29 mouse cellular contexts compared by ENCODE assay signal in genomic region chr16:33889000-33889607, GRCm38 (mm10). TPM values are rescaled to one million over a fixed set of nuclear protein-coding genes. Genes with fewer than 3 reads are reported as not detected.
DNase-seq lines count a peak whose midpoint lies in the region; ATAC-seq and TF ChIP-seq lines count a peak whose summit lies in the region.
"Had no signal": no experiment of that assay in that cellular context is flagged by ENCODE, and none has a peak within 500 bp of the region (broad histone marks: within the 10 kb centered on the region; RNA-seq: fewer than 3 reads in every experiment).

No protein-coding gene starts in this region.

- no peaks in the 10 kb centered on the region for H3K9me3 ChIP-seq in heart, embryonic 10.5 days
- H3K9me3 ChIP-seq in midbrain, embryonic 11.5 days (ENCODE audit: control insufficient read depth, low read length) = no peaks in the 10 kb centered on the region
- H3K9me3 ChIP-seq in midbrain, postnatal 0 days (ENCODE audit: low read length) = no peaks in the 10 kb centered on the region
- H3K9me3 ChIP-seq in embryonic facial prominence, embryonic 13.5 days = no peaks in the 10 kb centered on the region
- H3K9me3 ChIP-seq: forebrain, embryonic 12.5 days; G1E; heart, embryonic 12.5 days; intestine, embryonic 15.5 days; limb, embryonic 12.5 days; liver, embryonic 15.5 days; midbrain, embryonic 10.5 days; neural tube, embryonic 15.5 days had no signal

- no peak for TF ChIP-seq POLR2A in myocyte (IDR thresholded peaks at IDR 0.05; ENCODE audit: insufficient read length, low read depth)

- peaks cover 51% of the 10 kb centered on the region for H3K4me1 ChIP-seq in heart, embryonic 10.5 days
- 0 out of 2 replicates have a peak, but pooled peaks cover 2% of the 10 kb centered on the region for H3K4me1 ChIP-seq in midbrain, embryonic 11.5 days (ENCODE audit: control insufficient read depth, insufficient read depth, low read length)
- H3K4me1 ChIP-seq in midbrain, postnatal 0 days (ENCODE audit: insufficient read depth, low read length) = peaks cover under 1% of the 10 kb centered on the region; the same call in 1 of the 2 replicates
- H3K4me1 ChIP-seq in embryonic facial prominence, embryonic 13.5 days = peaks cover 88% of the 10 kb centered on the region

- 0 out of 2 replicates have a peak, but pooled peaks cover 3% of the 10 kb centered on the region for H3K36me3 ChIP-seq in heart, embryonic 10.5 days
- no peaks in the 10 kb centered on the region for H3K36me3 ChIP-seq in midbrain, embryonic 11.5 days (ENCODE audit: control insufficient read depth, insufficient read depth, low read length)
- no peaks in the 10 kb centered on the region for H3K36me3 ChIP-seq in midbrain, postnatal 0 days (ENCODE audit: insufficient read depth, low read length)
- peaks cover 4% of the 10 kb centered on the region for H3K36me3 ChIP-seq in embryonic facial prominence, embryonic 13.5 days
- H3K36me3 ChIP-seq in myocyte (ENCODE audit: control insufficient read depth, insufficient read depth) = no peaks in the 10 kb centered on the region
- H3K36me3 ChIP-seq: forebrain, embryonic 12.5 days; G1E; intestine, embryonic 15.5 days; liver, embryonic 15.5 days; midbrain, embryonic 10.5 days; neural tube, embryonic 15.5 days had no signal

- WGBS in heart, embryonic 10.5 days = 74% methylated on average over 13 of the region's 13 CpGs
- 84% methylated on average over 13 of the region's 13 CpGs for WGBS in midbrain, embryonic 11.5 days
- WGBS in midbrain, postnatal 0 days = 81% methylated on average over 13 of the region's 13 CpGs
- WGBS in embryonic facial prominence, embryonic 13.5 days = 50% methylated on average over 13 of the region's 13 CpGs

- peak overlapping the region; percentile 47; the same call in 1 of the 2 replicates for H3K27ac ChIP-seq in heart, embryonic 10.5 days
- no peak overlapping the region for H3K27ac ChIP-seq in midbrain, embryonic 11.5 days (ENCODE audit: low read depth, low read length)
- H3K27ac ChIP-seq in midbrain, postnatal 0 days (ENCODE audit: low read depth, low read length) = no peak overlapping the region
- H3K27ac ChIP-seq in embryonic facial prominence, embryonic 13.5 days = peak overlapping the region; percentile 24
- H3K27ac ChIP-seq: forebrain, embryonic 12.5 days; hindbrain, postnatal 0 days; intestine, embryonic 15.5 days; limb, embryonic 12.5 days; liver, embryonic 15.5 days; midbrain, embryonic 10.5 days; neural tube, embryonic 15.5 days had no signal

- H3K27me3 ChIP-seq in heart, embryonic 10.5 days (ENCODE audit: insufficient read depth, poor library complexity, severe bottlenecking) = no peaks in the 10 kb centered on the region
- H3K27me3 ChIP-seq in midbrain, embryonic 11.5 days (ENCODE audit: control insufficient read depth, insufficient read depth, low read length) = no peaks in the 10 kb centered on the region
- no peaks in the 10 kb centered on the region for H3K27me3 ChIP-seq in midbrain, postnatal 0 days (ENCODE audit: insufficient read depth, low read length)
- no peaks in the 10 kb centered on the region for H3K27me3 ChIP-seq in embryonic facial prominence, embryonic 13.5 days
- H3K27me3 ChIP-seq in myocyte (ENCODE audit: control insufficient read depth, insufficient read depth, insufficient read length) = no peaks in the 10 kb centered on the region
- H3K27me3 ChIP-seq: forebrain, embryonic 12.5 days; heart, embryonic 12.5 days; intestine, embryonic 15.5 days; limb, embryonic 12.5 days; liver, embryonic 15.5 days; neural tube, embryonic 15.5 days had no signal

- no peak overlapping the region for H3ac ChIP-seq in myocyte (ENCODE audit: control insufficient read depth, insufficient read length)

- no peak for ATAC-seq in midbrain, embryonic 11.5 days (ENCODE audit: low FRiP score)
- ATAC-seq in midbrain, postnatal 0 days (ENCODE audit: low FRiP score) = no peak
- no peak for ATAC-seq in embryonic facial prominence, embryonic 13.5 days (ENCODE audit: insufficient number of reproducible peaks, insufficient read depth, low FRiP score, low TSS enrichment, low read depth)
- ATAC-seq: hindbrain, postnatal 0 days; intestine, embryonic 15.5 days; midbrain, embryonic 16.5 days had no signal

- DNase-seq in heart, embryonic 10.5 days (ENCODE audit: low spot score) = no peak
- no peak for DNase-seq in heart, postnatal 4 days
- peak; percentile 44 for DNase-seq in midbrain, embryonic 11.5 days (ENCODE audit: low spot score, missing footprints)
- DNase-seq in midbrain, postnatal 0 days (ENCODE audit: low spot score) = no peak
- no peak for DNase-seq in cerebellum, adult 11-12 months
- no peak for DNase-seq in neural tube, embryonic 10.5 days (ENCODE audit: extremely low spot score, low spot score)
- DNase-seq: adrenal gland, postnatal 25 days; cerebellum, adult 18-20 months; cerebellum, postnatal 10 days; gastrocnemius, postnatal 25 days; heart, adult 11 months; kidney, postnatal 4 days; lung, embryonic 14.5 days; lung, postnatal 14 days; retina, postnatal 1 day; right cerebral cortex, postnatal 14 days had no signal

- no peak overlapping the region for H3K4me2 ChIP-seq in midbrain, embryonic 11.5 days
- no peak overlapping the region for H3K4me2 ChIP-seq in midbrain, postnatal 0 days (ENCODE audit: low read depth, low read length, poor library complexity, severe bottlenecking)
- no peak overlapping the region for H3K4me2 ChIP-seq in embryonic facial prominence, embryonic 13.5 days
- peak overlapping the region; percentile 59 for H3K4me2 ChIP-seq in myocyte (ENCODE audit: low read depth)
- H3K4me2 ChIP-seq: forebrain, embryonic 12.5 days; heart, embryonic 12.5 days; intestine, embryonic 15.5 days; limb, embryonic 12.5 days; liver, embryonic 15.5 days; lung, embryonic 14.5 days; neural tube, embryonic 15.5 days had no signal

- peaks cover 10% of the 10 kb centered on the region for H3K79me2 ChIP-seq in myocyte (ENCODE audit: control insufficient read depth, insufficient read depth)

- no peak for TF ChIP-seq CTCF in midbrain, postnatal 0 days (IDR thresholded peaks at IDR 0.05)

- no peak overlapping the region for H3K9ac ChIP-seq in midbrain, embryonic 11.5 days (ENCODE audit: low read length)
- H3K9ac ChIP-seq in midbrain, postnatal 0 days (replicated peaks; ENCODE audit: low read length, poor library complexity, severe bottlenecking) = no peak overlapping the region
- no peak overlapping the region for H3K9ac ChIP-seq in embryonic facial prominence, embryonic 13.5 days
- H3K9ac ChIP-seq: forebrain, embryonic 12.5 days; heart, embryonic 12.5 days; intestine, embryonic 15.5 days; limb, embryonic 12.5 days; liver, embryonic 15.5 days; lung, embryonic 14.5 days; neural tube, embryonic 15.5 days had no signal

- H3K4me3 ChIP-seq in heart, embryonic 10.5 days = no peak overlapping the region
- no peak overlapping the region for H3K4me3 ChIP-seq in midbrain, embryonic 11.5 days (ENCODE audit: low read depth, low read length)
- H3K4me3 ChIP-seq in midbrain, postnatal 0 days (ENCODE audit: low read depth, low read length) = no peak overlapping the region
- no peak overlapping the region for H3K4me3 ChIP-seq in embryonic facial prominence, embryonic 13.5 days
- no peak overlapping the region for H3K4me3 ChIP-seq in myocyte
- H3K4me3 ChIP-seq: erythroblast, embryonic 14.5 days; forebrain, embryonic 12.5 days; heart, embryonic 12.5 days; intestine, embryonic 15.5 days; limb, embryonic 12.5 days; liver, embryonic 15.5 days; midbrain, embryonic 10.5 days; neural tube, embryonic 15.5 days had no signal

TF ChIP-seq in myocyte, 11 proteins besides CTCF, POLR2A, EP300 and RAD21:
- peak; percentile 58 to 85 (median 78) for TF ChIP-seq MYOD1 (IDR thresholded peaks at IDR 0.05; ENCODE audit: control insufficient read depth in 1 of 3, insufficient read length in 2 of 3, low read depth in 2 of 3)
- peak; percentile 46; the same call in 1 of the 2 replicates for TF ChIP-seq CEBPB (IDR thresholded peaks at IDR 0.05; ENCODE audit: insufficient read depth, poor library complexity, severe bottlenecking)
- peak; percentile 27 for TF ChIP-seq TCF3 (IDR thresholded peaks at IDR 0.05; ENCODE audit: insufficient read length, low read depth)
- peak in 1 of 3 experiments; percentile 48 for TF ChIP-seq MYOG (IDR thresholded peaks at IDR 0.05; ENCODE audit: control insufficient read depth in 1 of 3, insufficient read depth in 1 of 3, insufficient read length in 2 of 3, low read depth in 2 of 3)
- TF ChIP-seq TCF12 (IDR thresholded peaks at IDR 0.05; ENCODE audit: insufficient read depth, poor library complexity, severe bottlenecking) = peak; percentile 48
- no peak for TF ChIP-seq MAX (IDR thresholded peaks at IDR 0.05; ENCODE audit: low read depth)
- TF ChIP-seq POLR2AphosphoS2 (IDR thresholded peaks at IDR 0.05; ENCODE audit: insufficient read length, low read depth) = no peak

RNA-seq across cellular contexts. Expression of gene Itgb5, which starts 59.6 kb away (rescaled TPM):
- 35.0 and 37.3 TPM in 2 replicates for polyA plus RNA-seq in heart, embryonic 10.5 days (2016; fragmentation: Nextera tagmentation; extraction: Ambion mirVana)
- 10 to 100 TPM; 70.1 to 76.9 TPM for total RNA-seq in heart, postnatal 4 days (2021)
- 22.0 and 23.2 TPM in 2 replicates for polyA plus RNA-seq in midbrain, embryonic 11.5 days (2014; fragmentation: Nextera tagmentation; extraction: Ambion mirVana)
- 49.8 and 51.0 TPM in 2 replicates for total RNA-seq in midbrain, postnatal 0 days (2014; rRNA removed)
- 22.9 and 24.3 TPM in 2 replicates for polyA plus RNA-seq in midbrain, postnatal 0 days (2015; fragmentation: Nextera tagmentation; extraction: Ambion mirVana)
- polyA plus RNA-seq in embryonic facial prominence, embryonic 13.5 days (2015; fragmentation: Nextera tagmentation; extraction: Ambion mirVana) = 47.7 and 94.8 TPM in 2 replicates
- 114 TPM for polyA plus RNA-seq in myocyte (2012; fragmentation: generic; extraction: Trizol)

Comparison
In these comparisons a context has a peak if more than half of its experiments do, and no peak if none do; other contexts are left out.
1. H3K27ac ChIP-seq: peak in heart, embryonic 10.5 days (single experiment) and embryonic facial prominence, embryonic 13.5 days (single experiment); none in midbrain, embryonic 11.5 days (single experiment) and midbrain, postnatal 0 days (single experiment).